Mouse (Mus musculus): ENCODE results near the gene Exd2. TPM values are rescaled to one million over a fixed set of nuclear protein-coding genes. Genes with fewer than 3 reads are reported as not detected.

Gene Exd2
- polyA plus RNA-seq, 1 experiment from 2014 or later: 31.2 TPM

- H3K4me1 ChIP-seq (ENCODE audit: insufficient read depth, low read length): no peaks in the 10 kb centered on the region
- H3K9me3 ChIP-seq (ENCODE audit: low read length): no peaks in the 10 kb centered on the region
- H3K27ac ChIP-seq (ENCODE audit: low read length): no peak overlapping the region
- no peak overlapping the region for H3K9ac ChIP-seq (replicated peaks; ENCODE audit: low read length)
- no peaks in the 10 kb centered on the region for H3K27me3 ChIP-seq (ENCODE audit: insufficient read depth, low read length)
- H3K4me2 ChIP-seq (replicated peaks; ENCODE audit: low read depth, low read length): no peak overlapping the region
- no peak overlapping the region for H3K4me3 ChIP-seq (ENCODE audit: low read length)
- no peak for ATAC-seq (ENCODE audit: low FRiP score, low TSS enrichment)
- WGBS: 64% methylated on average over 3 of the region's 3 CpGs
- H3K36me3 ChIP-seq (ENCODE audit: insufficient read depth, low read length): 0 out of 2 replicates have a peak, but pooled peaks cover 2% of the 10 kb centered on the region
Observed at GRCm38 (mm10) chr12:80483397-80483796, 20.5 kb downstream of the Exd2 start.

GRCm38 (mm10) chr12:80493311-80493710, 30.4 kb downstream of the Exd2 start:
- peaks cover 38% of the 10 kb centered on the region for H3K36me3 ChIP-seq (ENCODE audit: insufficient read depth, low read length)
- no peak overlapping the region for H3K4me2 ChIP-seq (replicated peaks; ENCODE audit: low read depth, low read length)
- 92% methylated on average over 5 of the region's 5 CpGs for WGBS
- no peaks in the 10 kb centered on the region for H3K27me3 ChIP-seq (ENCODE audit: insufficient read depth, low read length)
- no peak overlapping the region for H3K9ac ChIP-seq (replicated peaks; ENCODE audit: low read length)
- no peaks in the 10 kb centered on the region for H3K4me1 ChIP-seq (ENCODE audit: insufficient read depth, low read length)
- no peak overlapping the region for H3K27ac ChIP-seq (ENCODE audit: low read length)
- no peak overlapping the region for H3K4me3 ChIP-seq (ENCODE audit: low read length)
- peaks cover 3% of the 10 kb centered on the region; the same call in 1 of the 2 replicates for H3K9me3 ChIP-seq (ENCODE audit: low read length)
- no peak for ATAC-seq (ENCODE audit: low FRiP score, low TSS enrichment)

GRCm38 (mm10) chr12:80495691-80496090, 32.8 kb downstream of the Exd2 start:
- WGBS: 77% methylated on average over 1 of the region's 1 CpGs
- H3K27me3 ChIP-seq (ENCODE audit: insufficient read depth, low read length): no peaks in the 10 kb centered on the region
- no peak overlapping the region for H3K9ac ChIP-seq (replicated peaks; ENCODE audit: low read length)
- H3K27ac ChIP-seq (ENCODE audit: low read length): no peak overlapping the region
- H3K4me1 ChIP-seq (ENCODE audit: insufficient read depth, low read length): no peaks in the 10 kb centered on the region
- peaks cover 18% of the 10 kb centered on the region for H3K36me3 ChIP-seq (ENCODE audit: insufficient read depth, low read length)
- H3K9me3 ChIP-seq (ENCODE audit: low read length): peaks cover 3% of the 10 kb centered on the region; the same call in 1 of the 2 replicates
- no peak overlapping the region for H3K4me3 ChIP-seq (ENCODE audit: low read length)
- H3K4me2 ChIP-seq (replicated peaks; ENCODE audit: low read depth, low read length): no peak overlapping the region
- ATAC-seq (ENCODE audit: low FRiP score, low TSS enrichment): no peak

- 61% methylated on average over 4 of the region's 4 CpGs for WGBS
- H3K9me3 ChIP-seq (ENCODE audit: low read length): peaks cover 1% of the 10 kb centered on the region; the same call in 1 of the 2 replicates
- peaks cover 5% of the 10 kb centered on the region; the same call in 1 of the 2 replicates for H3K36me3 ChIP-seq (ENCODE audit: insufficient read depth, low read length)
- no peak overlapping the region for H3K9ac ChIP-seq (replicated peaks; ENCODE audit: low read length)
- no peak overlapping the region for H3K27ac ChIP-seq (ENCODE audit: low read length)
- ATAC-seq (ENCODE audit: low FRiP score, low TSS enrichment): no peak
- no peak overlapping the region for H3K4me3 ChIP-seq (ENCODE audit: low read length)
- no peak overlapping the region for H3K4me2 ChIP-seq (replicated peaks; ENCODE audit: low read depth, low read length)
- H3K27me3 ChIP-seq (ENCODE audit: insufficient read depth, low read length): no peaks in the 10 kb centered on the region
- H3K4me1 ChIP-seq (ENCODE audit: insufficient read depth, low read length): no peaks in the 10 kb centered on the region
Observed at GRCm38 (mm10) chr12:80498356-80498755, 35.5 kb downstream of the Exd2 start.

GRCm38 (mm10) chr12:80500506-80500905, 37.6 kb downstream of the Exd2 start:
- no peaks in the 10 kb centered on the region for H3K9me3 ChIP-seq (ENCODE audit: low read length)
- no peak overlapping the region for H3K9ac ChIP-seq (replicated peaks; ENCODE audit: low read length)
- no peak for ATAC-seq (ENCODE audit: low FRiP score, low TSS enrichment)
- H3K27me3 ChIP-seq (ENCODE audit: insufficient read depth, low read length): no peaks in the 10 kb centered on the region
- peaks cover 3% of the 10 kb centered on the region; the same call in 1 of the 2 replicates for H3K36me3 ChIP-seq (ENCODE audit: insufficient read depth, low read length)
- H3K4me3 ChIP-seq (ENCODE audit: low read length): no peak overlapping the region
- H3K4me2 ChIP-seq (replicated peaks; ENCODE audit: low read depth, low read length): no peak overlapping the region
- WGBS: 52% methylated on average over 1 of the region's 1 CpGs
- H3K27ac ChIP-seq (ENCODE audit: low read length): no peak overlapping the region
- no peaks in the 10 kb centered on the region for H3K4me1 ChIP-seq (ENCODE audit: insufficient read depth, low read length)

- WGBS: 89% methylated on average over 5 of the region's 5 CpGs
- H3K4me2 ChIP-seq (replicated peaks; ENCODE audit: low read depth, low read length): no peak overlapping the region
- H3K27me3 ChIP-seq (ENCODE audit: insufficient read depth, low read length): no peaks in the 10 kb centered on the region
- no peak overlapping the region for H3K27ac ChIP-seq (ENCODE audit: low read length)
- H3K4me3 ChIP-seq (ENCODE audit: low read length): no peak overlapping the region
- no peak for ATAC-seq (ENCODE audit: low FRiP score, low TSS enrichment)
- peaks cover 13% of the 10 kb centered on the region for H3K4me1 ChIP-seq (ENCODE audit: insufficient read depth, low read length)
- H3K36me3 ChIP-seq (ENCODE audit: insufficient read depth, low read length): no peaks in the 10 kb centered on the region
- H3K9ac ChIP-seq (replicated peaks; ENCODE audit: low read length): no peak overlapping the region
- no peaks in the 10 kb centered on the region for H3K9me3 ChIP-seq (ENCODE audit: low read length)
Observed at GRCm38 (mm10) chr12:80504718-80505117, 41.8 kb downstream of the Exd2 start.

GRCm38 (mm10) chr12:80507041-80507745, 44.3 kb downstream of the Exd2 start:
- 29% methylated on average over 14 of the region's 14 CpGs for WGBS
- Histone ChIP-seq H3K27me3 (ENCODE audit: insufficient read depth, low read length) (no peaks in the 10 kb centered on the region), H3K4me1 (ENCODE audit: insufficient read depth, low read length) (peaks cover 13% of the 10 kb centered on the region), H3K9ac (replicated peaks; ENCODE audit: low read length) (no peak overlapping the region), H3K36me3 (ENCODE audit: insufficient read depth, low read length) (no peaks in the 10 kb centered on the region), H3K4me3 (ENCODE audit: low read length) (no peak overlapping the region), H3K4me2 (replicated peaks; ENCODE audit: low read depth, low read length) (no peak overlapping the region; the same call in 1 of the 2 replicates), H3K27ac (ENCODE audit: low read length) (0 out of 2 replicates have a peak overlapping the region, but pooled peaks have one; percentile 18), H3K9me3 (ENCODE audit: low read length) (no peaks in the 10 kb centered on the region)
- ATAC-seq (ENCODE audit: low FRiP score, low TSS enrichment): peak; percentile 57

- Histone ChIP-seq H3K36me3 (ENCODE audit: insufficient read depth, low read length) (no peaks in the 10 kb centered on the region), H3K27ac (ENCODE audit: low read length) (no peak within 1 kb of the TSS), H3K27me3 (ENCODE audit: insufficient read depth, low read length) (peaks cover 64% of the 10 kb centered on the region), H3K9ac (replicated peaks; ENCODE audit: low read length) (peak within 1 kb of the TSS; percentile 60), H3K9me3 (ENCODE audit: low read length) (no peaks in the 10 kb centered on the region), H3K4me1 (ENCODE audit: insufficient read depth, low read length) (peaks cover 19% of the 10 kb centered on the region), H3K4me3 (ENCODE audit: low read length) (peak within 1 kb of the TSS; percentile 60), H3K4me2 (replicated peaks; ENCODE audit: low read depth, low read length) (peak within 1 kb of the TSS; percentile 98)
- 5% methylated on average over 14 of the region's 14 CpGs for WGBS
- ATAC-seq (ENCODE audit: low FRiP score, low TSS enrichment): no peak
Observed at GRCm38 (mm10) chr12:80517977-80518376, 55.1 kb downstream of the Exd2 start, which contains the start of gene Galnt16. Gene Galnt16 (plus strand): TSS chr12:80518277.

- WGBS: 1% methylated on average over 25 of the region's 25 CpGs
- no peaks in the 10 kb centered on the region for H3K9me3 ChIP-seq (ENCODE audit: low read length)
- H3K27me3 ChIP-seq (ENCODE audit: insufficient read depth, low read length): peaks cover 64% of the 10 kb centered on the region
Observed at GRCm38 (mm10) chr12:80518393-80518756, 55.5 kb downstream of the Exd2 start.

More at GRCm38 (mm10) chr12:80518393-80518756, 55.5 kb downstream of the Exd2 start:
- Histone ChIP-seq H3K4me3 (ENCODE audit: low read length) (peak overlapping the region; percentile 60), H3K4me2 (replicated peaks; ENCODE audit: low read depth, low read length) (peak overlapping the region; percentile 98), H3K36me3 (ENCODE audit: insufficient read depth, low read length) (no peaks in the 10 kb centered on the region), H3K4me1 (ENCODE audit: insufficient read depth, low read length) (peaks cover 19% of the 10 kb centered on the region), H3K27ac (ENCODE audit: low read length) (no peak overlapping the region), H3K9ac (replicated peaks; ENCODE audit: low read length) (peak overlapping the region; percentile 60)
- ATAC-seq (ENCODE audit: low FRiP score, low TSS enrichment): peak; percentile 41

All from kidney, embryonic 16.5 days (tissue).